Mouse (Mus musculus) hindbrain, embryonic 11.5 days (tissue): ENCODE measurements around the gene Gfi1b. TPM values are rescaled to one million over a fixed set of nuclear protein-coding genes. Genes with fewer than 3 reads are reported as not detected.

Experiments
- ATAC-seq: fragments of 200-750 bp; cut with Nextera tagmentation; 2 replicates; pipeline ENCODE4 v1.8.0; 2017; ENCODE audit warnings: mild to moderate bottlenecking, moderate TSS enrichment, moderate library complexity; ENCODE audit not compliant: low FRiP score
- DNase-seq: peaks from one replicate; pipeline ENCODE4 v3.0.0-alpha.2; 2015; ENCODE audit warnings: low spot score
- H3K27ac ChIP-seq: fragments of 300-500 bp; sonication (generic); 2 replicates; pipeline ENCODE4 v1.5.1; 2014; ENCODE audit warnings: mild to moderate bottlenecking, low read depth, low read length
- H3K27me3 ChIP-seq: fragments of 300-500 bp; sonication (generic); 2 replicates; pipeline ENCODE4 v1.6.1; 2014; ENCODE audit warnings: mild to moderate bottlenecking, low read length, moderate library complexity, mixed read lengths; ENCODE audit not compliant: control insufficient read depth, insufficient read depth
- H3K36me3 ChIP-seq: fragments of 300-500 bp; sonication (generic); 2 replicates; pipeline ENCODE4 v1.6.1; 2014; ENCODE audit warnings: mild to moderate bottlenecking, low read length, moderate library complexity, mixed read lengths; ENCODE audit not compliant: control insufficient read depth, insufficient read depth
- H3K4me1 ChIP-seq: fragments of 300-500 bp; sonication (generic); replicated peaks from 2 replicates; pipeline ENCODE4 v1.6.1; 2014; ENCODE audit warnings: low read length, mixed read lengths; ENCODE audit not compliant: control insufficient read depth, insufficient read depth
- H3K4me2 ChIP-seq: fragments of 300-500 bp; sonication (generic); replicated peaks from 2 replicates; pipeline ENCODE4 v1.6.1; 2014; ENCODE audit warnings: mild to moderate bottlenecking, low read depth, low read length
- H3K4me3 ChIP-seq: fragments of 300-500 bp; sonication (generic); 2 replicates; pipeline ENCODE4 v1.5.1; 2014; ENCODE audit warnings: low read depth, low read length
- H3K9ac ChIP-seq: fragments of 300-500 bp; sonication (generic); 2 replicates; pipeline ENCODE4 v1.6.1; 2014; ENCODE audit warnings: low read depth, low read length
- H3K9me3 ChIP-seq: fragments of 300-500 bp; sonication (generic); 2 replicates; pipeline ENCODE4 v1.6.1; 2016; ENCODE audit warnings: low read length; ENCODE audit not compliant: control insufficient read depth
- WGBS: fragments of 180-500 bp; shearing (Covaris S2); extraction: QIAGEN DNeasy Blood & Tissue Kit; methylation state at CpG from one replicate; pipeline ENCODE4 v1.1.7; 2014; 5-methylcytosine and 5-hydroxymethylcytosine counted together
- polyA plus RNA-seq: library from polyadenylated mRNA; unstranded; fragments of >200 nt; fragmentation: Nextera tagmentation; extraction: Ambion mirVana; gene quantifications from 2 replicates; pipeline ENCODE4 v1.2.1, GENCODE M21; 2014

Gfi1b gene
- polyA plus RNA-seq, 1 experiment from 2014 or later: 3.1 TPM

GRCm38 (mm10) chr2:28598692-28599568 is 22.9 kb downstream of the Gfi1b start:
- Histone ChIP-seq H3K27ac (no peak overlapping the region), H3K36me3 (no peaks in the 10 kb centered on the region), H3K9me3 (no peaks in the 10 kb centered on the region), H3K4me2 (no peak overlapping the region), H3K4me3 (no peak overlapping the region), H3K27me3 (no peaks in the 10 kb centered on the region), H3K9ac (no peak overlapping the region), H3K4me1 (no peaks in the 10 kb centered on the region)
- ATAC-seq (no peak), DNase-seq (no peak)
- 71% methylated on average over 12 of the region's 12 CpGs for WGBS

GRCm38 (mm10) chr2:28597733-28598547 is 23.8 kb downstream of the Gfi1b start:
- WGBS: 79% methylated on average over 7 of the region's 7 CpGs
- ATAC-seq (0 out of 2 replicates have a peak, but pooled peaks have one; percentile 43), DNase-seq (no peak)
- no peaks in the 10 kb centered on the region for H3K27me3 ChIP-seq
- no peaks in the 10 kb centered on the region for H3K4me1 ChIP-seq
- no peak overlapping the region for H3K4me2 ChIP-seq
- H3K4me3 ChIP-seq: no peak overlapping the region
- no peaks in the 10 kb centered on the region for H3K36me3 ChIP-seq
- 0 out of 2 replicates have a peak overlapping the region, but pooled peaks have one; percentile 17 for H3K27ac ChIP-seq
- no peaks in the 10 kb centered on the region for H3K9me3 ChIP-seq
- no peak overlapping the region for H3K9ac ChIP-seq

- Histone ChIP-seq H3K36me3 (no peaks in the 10 kb centered on the region), H3K27me3 (no peaks in the 10 kb centered on the region), H3K27ac (no peak overlapping the region), H3K4me3 (no peak overlapping the region), H3K4me1 (no peaks in the 10 kb centered on the region), H3K9me3 (no peaks in the 10 kb centered on the region), H3K4me2 (no peak overlapping the region), H3K9ac (no peak overlapping the region)
- ATAC-seq (no peak), DNase-seq (peak; percentile 25)
- WGBS: 89% methylated on average over 7 of the region's 7 CpGs
Observed at GRCm38 (mm10) chr2:28596998-28597397, 24.8 kb downstream of the Gfi1b start.

- no peaks in the 10 kb centered on the region for H3K27me3 ChIP-seq
- 86% methylated on average over 7 of the region's 7 CpGs for WGBS
- H3K27ac ChIP-seq: no peak overlapping the region
Observed at GRCm38 (mm10) chr2:28596021-28596420, 25.8 kb downstream of the Gfi1b start.

GRCm38 (mm10) chr2:28592809-28593208 is 29.0 kb downstream of the Gfi1b start:
- no peak overlapping the region for H3K4me3 ChIP-seq
- ATAC-seq: no peak
- peak; percentile 79 for DNase-seq
- no peak overlapping the region for H3K4me2 ChIP-seq
- 10% methylated on average over 15 of the region's 15 CpGs for WGBS
- no peaks in the 10 kb centered on the region for H3K4me1 ChIP-seq
- H3K36me3 ChIP-seq: no peaks in the 10 kb centered on the region
- H3K27me3 ChIP-seq: no peaks in the 10 kb centered on the region
- H3K27ac ChIP-seq: no peak overlapping the region
- no peaks in the 10 kb centered on the region for H3K9me3 ChIP-seq
- no peak overlapping the region for H3K9ac ChIP-seq

More at GRCm38 (mm10) chr2:28596021-28596420, 25.8 kb downstream of the Gfi1b start:
- H3K4me1 ChIP-seq: no peaks in the 10 kb centered on the region
- no peak overlapping the region for H3K4me2 ChIP-seq
- no peaks in the 10 kb centered on the region for H3K9me3 ChIP-seq
- no peak overlapping the region for H3K9ac ChIP-seq
- no peaks in the 10 kb centered on the region for H3K36me3 ChIP-seq
- no peak for DNase-seq
- no peak overlapping the region for H3K4me3 ChIP-seq
- no peak for ATAC-seq

GRCm38 (mm10) chr2:28591479-28591878 is 30.3 kb downstream of the Gfi1b start:
- H3K36me3 ChIP-seq: no peaks in the 10 kb centered on the region
- no peak overlapping the region for H3K4me3 ChIP-seq
- no peak for ATAC-seq
- no peaks in the 10 kb centered on the region for H3K9me3 ChIP-seq
- H3K27me3 ChIP-seq: no peaks in the 10 kb centered on the region
- no peak overlapping the region for H3K9ac ChIP-seq
- no peak for DNase-seq
- no peaks in the 10 kb centered on the region for H3K4me1 ChIP-seq
- H3K27ac ChIP-seq: no peak overlapping the region
- WGBS: 78% methylated on average over 2 of the region's 2 CpGs
- H3K4me2 ChIP-seq: no peak overlapping the region

- WGBS: 37% methylated on average over 1 of the region's 1 CpGs
Observed at GRCm38 (mm10) chr2:28588574-28588973, 33.2 kb downstream of the Gfi1b start.

GRCm38 (mm10) chr2:28585730-28586129 is 36.1 kb downstream of the Gfi1b start:
- Histone ChIP-seq H3K9ac (no peak overlapping the region), H3K36me3 (no peaks in the 10 kb centered on the region), H3K27ac (no peak overlapping the region), H3K4me3 (no peak overlapping the region), H3K9me3 (no peaks in the 10 kb centered on the region), H3K4me2 (no peak overlapping the region), H3K27me3 (no peaks in the 10 kb centered on the region), H3K4me1 (no peaks in the 10 kb centered on the region)
- DNase-seq (no peak), ATAC-seq (no peak)
- 46% methylated on average over 2 of the region's 2 CpGs for WGBS

More at GRCm38 (mm10) chr2:28588574-28588973, 33.2 kb downstream of the Gfi1b start:
- Histone ChIP-seq H3K27ac (no peak overlapping the region), H3K9ac (no peak overlapping the region), H3K4me1 (no peaks in the 10 kb centered on the region), H3K4me2 (no peak overlapping the region), H3K27me3 (no peaks in the 10 kb centered on the region), H3K36me3 (no peaks in the 10 kb centered on the region), H3K4me3 (no peak overlapping the region), H3K9me3 (no peaks in the 10 kb centered on the region)
- DNase-seq: no peak
- ATAC-seq: no peak
